Mouse (Mus musculus) ovary, postnatal 10 days (tissue): ENCODE data around the gene Kdm2b.

Experiments
- DNase-seq: peaks from one replicate; pipeline ENCODE4 v3.0.0; 2022; ENCODE audit warnings: low spot score

The Kdm2b gene

GRCm38 (mm10) chr5:122989551-122990330 lies at the start of gene Kdm2b:
Kdm2b (minus strand) TSS chr5:122989823.
- no peak for DNase-seq

- DNase-seq, result no peak
These were observed 49.6 kb upstream of the Kdm2b start for GRCm38 (mm10) chr5:123039120-123039752.

GRCm38 (mm10) chr5:123038115-123038514 lies 48.5 kb upstream of the Kdm2b start:
- DNase-seq, result no peak

GRCm38 (mm10) chr5:123035564-123035963 lies 45.9 kb upstream of the Kdm2b start:
- DNase-seq, result no peak

GRCm38 (mm10) chr5:123035089-123035488 lies 45.5 kb upstream of the Kdm2b start:
- DNase-seq, result no peak

GRCm38 (mm10) chr5:123033646-123034160 lies 44.1 kb upstream of the Kdm2b start:
- DNase-seq, result no peak

- DNase-seq, result no peak
These were observed 41.7 kb upstream of the Kdm2b start for GRCm38 (mm10) chr5:123031312-123031711.

GRCm38 (mm10) chr5:123029729-123030128 lies 40.1 kb upstream of the Kdm2b start:
- no peak for DNase-seq

GRCm38 (mm10) chr5:123027436-123027835 lies 37.8 kb upstream of the Kdm2b start:
- DNase-seq, result no peak

GRCm38 (mm10) chr5:123026414-123026813 lies 36.8 kb upstream of the Kdm2b start:
- DNase-seq, result no peak

GRCm38 (mm10) chr5:123024965-123025573 lies 35.4 kb upstream of the Kdm2b start:
- DNase-seq, result no peak

- DNase-seq, result no peak
These were observed 34.7 kb upstream of the Kdm2b start for GRCm38 (mm10) chr5:123024312-123024711.

- no peak for DNase-seq
These were observed 33.4 kb upstream of the Kdm2b start for GRCm38 (mm10) chr5:123023049-123023448.

- DNase-seq, result no peak
These were observed 31.8 kb upstream of the Kdm2b start for GRCm38 (mm10) chr5:123021438-123021837.

GRCm38 (mm10) chr5:123020426-123020825 lies 30.8 kb upstream of the Kdm2b start:
- no peak for DNase-seq

- no peak for DNase-seq
These were observed 29.9 kb upstream of the Kdm2b start for GRCm38 (mm10) chr5:123019336-123020016.

GRCm38 (mm10) chr5:123017504-123017903 lies 27.9 kb upstream of the Kdm2b start:
- no peak for DNase-seq

- no peak for DNase-seq
These were observed 26.3 kb upstream of the Kdm2b start for GRCm38 (mm10) chr5:123015915-123016314.

- DNase-seq, result peak; percentile 84
These were observed 25.4 kb upstream of the Kdm2b start, which contains the start of gene Orai1 for GRCm38 (mm10) chr5:123014753-123015701. Orai1 (plus strand) TSS chr5:123015074.

- peak; percentile 27 for DNase-seq
These were observed 24.1 kb upstream of the Kdm2b start for GRCm38 (mm10) chr5:123013599-123014315.
